Mouse (Mus musculus) right cerebral cortex, postnatal 14 days (tissue): ENCODE measurements around the gene E430018J23Rik.
"Not testable (repeated sequence)": the region's sequence is repeated elsewhere in the genome, so short reads cannot be mapped to it uniquely, and the experiment has no call there.

Source experiments
- DNase-seq: peaks from one replicate; pipeline ENCODE4 v3.0.0; 2022

Gene E430018J23Rik

GRCm38 (mm10) chr7:127393157-127393943, at the start of gene E430018J23Rik:
TSS of gene E430018J23Rik (minus strand) at chr7:127393629.
- peak; percentile 92 for DNase-seq

GRCm38 (mm10) chr7:127437724-127438123, 44.3 kb upstream of the E430018J23Rik start:
- no peak for DNase-seq

- no peak for DNase-seq
Observed at GRCm38 (mm10) chr7:127435206-127435605, 41.8 kb upstream of the E430018J23Rik start.

- no peak for DNase-seq
Observed at GRCm38 (mm10) chr7:127426354-127426753, 32.9 kb upstream of the E430018J23Rik start.

GRCm38 (mm10) chr7:127425911-127426310, 32.5 kb upstream of the E430018J23Rik start:
- no peak for DNase-seq

GRCm38 (mm10) chr7:127425291-127425690, 31.9 kb upstream of the E430018J23Rik start:
- DNase-seq, result no peak

- DNase-seq, result peak; percentile 27
Observed at GRCm38 (mm10) chr7:127422247-127422646, 28.8 kb upstream of the E430018J23Rik start.

GRCm38 (mm10) chr7:127421388-127422191, 28.2 kb upstream of the E430018J23Rik start, which contains the start of gene Zfp688:
TSS of gene Zfp688 (minus strand) at chr7:127422068.
- peak; percentile 93 for DNase-seq

- DNase-seq, result no peak
Observed at GRCm38 (mm10) chr7:127411418-127411817, 18.0 kb upstream of the E430018J23Rik start.

- peak; percentile 88 for DNase-seq
Observed at GRCm38 (mm10) chr7:127406002-127406987, 12.9 kb upstream of the E430018J23Rik start, which contains the start of gene Zfp764. TSS of gene Zfp764 (minus strand) at chr7:127406822.

GRCm38 (mm10) chr7:127404101-127404500, 10.7 kb upstream of the E430018J23Rik start:
- not testable (repeated sequence) for DNase-seq

GRCm38 (mm10) chr7:127402980-127403379, 9.6 kb upstream of the E430018J23Rik start:
- DNase-seq, result no peak

GRCm38 (mm10) chr7:127400355-127400754, 6.9 kb upstream of the E430018J23Rik start:
- no peak for DNase-seq

- no peak for DNase-seq
Observed at GRCm38 (mm10) chr7:127393944-127394333, 510 bp upstream of the E430018J23Rik start.

GRCm38 (mm10) chr7:127392251-127392824, 1.1 kb downstream of the E430018J23Rik start:
- no peak for DNase-seq

- DNase-seq, result no peak
Observed at GRCm38 (mm10) chr7:127391538-127391937, 1.9 kb downstream of the E430018J23Rik start.

GRCm38 (mm10) chr7:127390306-127390705, 3.1 kb downstream of the E430018J23Rik start:
- peak; percentile 5 for DNase-seq

GRCm38 (mm10) chr7:127388201-127388600, 5.2 kb downstream of the E430018J23Rik start:
- DNase-seq, result not testable (repeated sequence)

- peak; percentile 91 for DNase-seq
Observed at GRCm38 (mm10) chr7:127386641-127387392, 6.6 kb downstream of the E430018J23Rik start, which contains the start of gene 9130019O22Rik. TSS of gene 9130019O22Rik (minus strand) at chr7:127387166.

GRCm38 (mm10) chr7:127385560-127385959, 7.9 kb downstream of the E430018J23Rik start:
- not testable (repeated sequence) for DNase-seq

- DNase-seq, result no peak
Observed at GRCm38 (mm10) chr7:127378310-127378921, 15.0 kb downstream of the E430018J23Rik start.
